Mouse (Mus musculus): Measurements from ENCODE around the gene Gjb2. TPM values are rescaled to one million over a fixed set of nuclear protein-coding genes. Genes with fewer than 3 reads are reported as not detected.
A peak's percentile ranks its signal among the peaks of the same experiment; 100 is the strongest.
"Not testable (repeated sequence)": the region's sequence is repeated elsewhere in the genome, so short reads cannot be mapped to it uniquely, and the experiment has no call there.

Gjb2 gene
- total and polyA plus RNA-seq, 2 experiments from 2014 or later = 12.9 to 17.8 TPM

DNA sequence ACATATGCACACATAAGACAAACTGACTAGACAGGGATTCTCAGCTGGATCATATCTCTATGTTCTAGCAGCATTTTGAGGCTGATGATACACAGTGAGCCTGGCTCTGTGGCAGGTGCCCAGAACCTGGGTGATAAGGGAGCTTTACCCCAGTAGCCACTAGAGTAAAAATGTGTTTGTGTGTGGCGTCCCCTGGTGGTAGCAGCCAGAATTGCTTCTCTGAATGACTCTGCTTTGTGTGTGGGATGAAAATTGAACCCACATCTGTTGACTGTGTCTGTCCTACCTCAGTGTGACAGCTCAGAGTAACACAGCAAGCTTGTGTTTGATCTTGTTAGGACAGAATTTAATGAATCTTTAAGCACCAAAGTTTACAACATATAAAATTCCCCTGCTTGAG, 44.5 kb downstream of the Gjb2 start:
- WGBS = 0% methylated on average over 1 of the region's 1 CpGs
- DNase-seq (ENCODE audit: low spot score) = peak; percentile 60
- peaks cover 34% of the 10 kb centered on the region for H3K27me3 ChIP-seq (ENCODE audit: insufficient read depth, low read length)
- not testable (repeated sequence) for ATAC-seq (ENCODE audit: low FRiP score); H3K9me3 ChIP-seq (ENCODE audit: low read length); H3K4me3 ChIP-seq (ENCODE audit: low read depth, low read length); H3K36me3 ChIP-seq (ENCODE audit: insufficient read depth, low read length); H3K9ac ChIP-seq (replicated peaks; ENCODE audit: low read length, poor library complexity, severe bottlenecking); H3K27ac ChIP-seq (ENCODE audit: low read depth, low read length); H3K4me2 ChIP-seq (ENCODE audit: low read depth, low read length, poor library complexity, severe bottlenecking); H3K4me1 ChIP-seq (ENCODE audit: insufficient read depth, low read length)
- TF ChIP-seq CTCF (IDR thresholded peaks at IDR 0.05) = peak; percentile 78

GRCm38 (mm10) chr14:57057563-57058321, 46.8 kb downstream of the Gjb2 start, which contains the start of gene Gja3:
Gja3 (minus strand) TSS chr14:57058100.
- no peaks in the 10 kb centered on the region for H3K36me3 ChIP-seq (ENCODE audit: insufficient read depth, low read length)
- ATAC-seq (ENCODE audit: low FRiP score) (peak; percentile 34; the same call in 1 of the 2 replicates), DNase-seq (ENCODE audit: low spot score) (no peak)
- H3K9ac ChIP-seq (replicated peaks; ENCODE audit: low read length, poor library complexity, severe bottlenecking) = peak within 1 kb of the TSS; percentile 8; the same call in 1 of the 2 replicates
- no peaks in the 10 kb centered on the region for H3K4me1 ChIP-seq (ENCODE audit: insufficient read depth, low read length)
- H3K27me3 ChIP-seq (ENCODE audit: insufficient read depth, low read length) = peaks cover 38% of the 10 kb centered on the region
- H3K9me3 ChIP-seq (ENCODE audit: low read length) = no peaks in the 10 kb centered on the region
- 2% methylated on average over 63 of the region's 79 CpGs for WGBS
- TF ChIP-seq CTCF (IDR thresholded peaks at IDR 0.05) = no peak
- H3K27ac ChIP-seq (ENCODE audit: low read depth, low read length) = no peak within 1 kb of the TSS
- H3K4me3 ChIP-seq (ENCODE audit: low read depth, low read length) = peak within 1 kb of the TSS; percentile 52
- peak within 1 kb of the TSS; percentile 92 for H3K4me2 ChIP-seq (ENCODE audit: low read depth, low read length, poor library complexity, severe bottlenecking)

DNA sequence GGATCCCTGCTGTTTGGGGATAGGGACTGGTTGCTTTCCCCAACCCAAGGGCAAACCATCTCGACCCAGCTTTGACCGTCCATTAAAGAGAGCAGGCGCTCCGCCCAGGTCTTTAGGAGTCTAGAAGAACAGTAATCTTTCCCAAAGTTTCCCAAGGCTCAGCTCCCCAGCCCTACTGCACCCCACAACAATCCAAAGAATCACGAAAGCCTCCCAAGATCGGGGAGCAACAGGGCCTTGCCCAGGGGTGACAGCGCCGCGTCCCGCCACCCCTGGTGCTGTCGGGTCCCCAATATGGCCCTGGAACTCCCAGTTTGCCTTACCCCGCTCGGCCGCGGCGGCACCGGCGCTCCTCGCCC, 47.3 kb downstream of the Gjb2 start:
- no peaks in the 10 kb centered on the region for H3K36me3 ChIP-seq (ENCODE audit: insufficient read depth, low read length)
- no peak overlapping the region for H3K27ac ChIP-seq (ENCODE audit: low read depth, low read length)
- ATAC-seq (ENCODE audit: low FRiP score) (no peak), DNase-seq (ENCODE audit: low spot score) (no peak)
- no peaks in the 10 kb centered on the region for H3K4me1 ChIP-seq (ENCODE audit: insufficient read depth, low read length)
- H3K9me3 ChIP-seq (ENCODE audit: low read length) = no peaks in the 10 kb centered on the region
- H3K27me3 ChIP-seq (ENCODE audit: insufficient read depth, low read length) = peaks cover 38% of the 10 kb centered on the region
- 4% methylated on average over 19 of the region's 19 CpGs for WGBS
- peak overlapping the region; percentile 92 for H3K4me2 ChIP-seq (ENCODE audit: low read depth, low read length, poor library complexity, severe bottlenecking)
- peak overlapping the region; percentile 52 for H3K4me3 ChIP-seq (ENCODE audit: low read depth, low read length)
- no peak overlapping the region for H3K9ac ChIP-seq (replicated peaks; ENCODE audit: low read length, poor library complexity, severe bottlenecking)
- no peak for TF ChIP-seq CTCF (IDR thresholded peaks at IDR 0.05)

DNA sequence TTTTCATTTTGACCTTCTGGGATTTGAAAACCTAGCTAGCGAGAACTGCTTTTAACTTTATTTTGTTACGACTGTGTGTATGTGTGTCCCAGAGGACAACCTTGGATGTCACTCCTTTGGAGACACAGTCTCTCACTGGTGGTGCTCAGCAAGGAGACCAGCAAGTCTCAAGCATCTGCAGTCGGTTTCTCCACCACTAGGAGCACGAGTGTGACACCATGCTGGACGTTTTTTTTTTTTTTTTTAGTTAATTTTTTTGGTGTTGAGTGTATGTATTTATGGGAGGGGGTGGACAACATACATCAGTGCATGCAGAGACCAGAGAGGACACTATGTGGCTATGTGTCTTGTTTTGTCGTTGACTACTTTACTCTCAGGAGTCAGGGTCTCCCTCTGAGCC, 51.8 kb downstream of the Gjb2 start:
- Histone ChIP-seq H3K4me3 (ENCODE audit: low read depth, low read length) (no peak overlapping the region), H3K9me3 (ENCODE audit: low read length) (no peaks in the 10 kb centered on the region), H3K4me2 (ENCODE audit: low read depth, low read length, poor library complexity, severe bottlenecking) (no peak overlapping the region), H3K9ac (replicated peaks; ENCODE audit: low read length, poor library complexity, severe bottlenecking) (no peak overlapping the region), H3K27me3 (ENCODE audit: insufficient read depth, low read length) (peaks cover 28% of the 10 kb centered on the region), H3K36me3 (ENCODE audit: insufficient read depth, low read length) (no peaks in the 10 kb centered on the region), H3K4me1 (ENCODE audit: insufficient read depth, low read length) (no peaks in the 10 kb centered on the region), H3K27ac (ENCODE audit: low read depth, low read length) (no peak overlapping the region)
- 66% methylated on average over 6 of the region's 6 CpGs for WGBS
- TF ChIP-seq CTCF (IDR thresholded peaks at IDR 0.05) = no peak
- DNase-seq (ENCODE audit: low spot score) (no peak), ATAC-seq (ENCODE audit: low FRiP score) (no peak)

Other genes starting within 250 kb of the Gjb2 start
- gene Zmym2, start 218.0 kb downstream of the Gjb2 start, total RNA-seq (2014; rRNA removed) = 46.5 and 62.4 TPM in 2 replicates
- gene Zmym2, start 218.0 kb downstream of the Gjb2 start, polyA plus RNA-seq (2015; fragmentation: Nextera tagmentation; extraction: Ambion mirVana) = 26.1 and 29.6 TPM in 2 replicates
- 0.05 and 0.09 TPM in 2 replicates for gene Gja3, start 46.6 kb downstream of the Gjb2 start, total RNA-seq (2014; rRNA removed)
- gene Gja3, start 46.6 kb downstream of the Gjb2 start, polyA plus RNA-seq (2015; fragmentation: Nextera tagmentation; extraction: Ambion mirVana) = 0.31 and 0.62 TPM in 2 replicates
- 0.99 TPM in 1 of 2 replicates, not detected in the other for gene Gm4491, start 11.2 kb upstream of the Gjb2 start, total RNA-seq (2014; rRNA removed)
- gene Gm4491, start 11.2 kb upstream of the Gjb2 start, polyA plus RNA-seq (2015; fragmentation: Nextera tagmentation; extraction: Ambion mirVana) = 0.18 and 0.23 TPM in 2 replicates
- 17.6 and 21.0 TPM in 2 replicates for gene Gjb6, start 28.9 kb upstream of the Gjb2 start, total RNA-seq (2014; rRNA removed)
- 21.4 and 24.4 TPM in 2 replicates for gene Gjb6, start 28.9 kb upstream of the Gjb2 start, polyA plus RNA-seq (2015; fragmentation: Nextera tagmentation; extraction: Ambion mirVana)

All from midbrain, postnatal 0 days (tissue).